Mouse (Mus musculus): ENCODE results near the gene Ocln. TPM values are rescaled to one million over a fixed set of nuclear protein-coding genes. Genes with fewer than 3 reads are reported as not detected.
"Not testable (repeated sequence)": the region's sequence is repeated elsewhere in the genome, so short reads cannot be mapped to it uniquely, and the experiment has no call there.

Ocln gene
- total RNA-seq, 2 experiments from 2014 or later: 0.32 TPM; not detected in 1

DNA sequence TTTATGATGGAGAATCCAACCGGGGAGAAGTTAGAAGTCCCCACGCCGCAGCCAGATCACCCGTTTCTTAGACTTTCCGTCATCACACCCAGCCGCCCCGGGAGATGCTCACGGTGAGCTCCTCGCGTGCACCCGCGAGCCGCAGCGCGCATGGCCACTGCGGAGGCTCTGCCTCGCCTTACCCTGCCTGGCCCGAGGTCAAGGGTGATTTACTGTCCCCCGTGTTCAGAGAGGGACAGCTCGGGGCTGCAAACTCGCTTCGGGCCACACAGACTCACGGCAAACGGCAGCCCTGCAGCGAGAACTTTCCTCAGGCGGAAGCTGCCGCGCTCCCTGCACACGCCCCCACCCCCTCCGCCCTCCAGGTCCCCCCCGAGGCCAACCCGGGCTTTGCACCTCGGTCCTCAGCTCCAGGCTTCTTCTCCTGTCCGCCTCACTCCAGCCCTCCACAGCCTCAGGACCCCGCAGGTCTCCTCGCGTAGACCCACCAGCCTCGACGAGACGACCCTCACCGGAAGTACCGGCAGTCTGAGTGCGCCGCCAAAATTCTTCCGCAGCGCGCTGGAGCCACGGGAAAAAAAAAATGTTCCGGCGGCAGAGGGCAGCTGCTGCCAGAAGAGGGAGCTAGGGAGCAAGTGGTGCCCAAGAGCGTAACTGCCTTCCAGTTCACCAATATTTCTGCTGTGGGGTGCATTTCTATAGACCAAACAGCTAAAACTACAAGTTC, 60.3 kb downstream of the Ocln start, which contains the start of gene Gtf2h2:
Gene Gtf2h2, minus strand, starts transcription at position 519 of the 727 bp plus-strand sequence.
- DNase-seq: peak; percentile 74

DNA sequence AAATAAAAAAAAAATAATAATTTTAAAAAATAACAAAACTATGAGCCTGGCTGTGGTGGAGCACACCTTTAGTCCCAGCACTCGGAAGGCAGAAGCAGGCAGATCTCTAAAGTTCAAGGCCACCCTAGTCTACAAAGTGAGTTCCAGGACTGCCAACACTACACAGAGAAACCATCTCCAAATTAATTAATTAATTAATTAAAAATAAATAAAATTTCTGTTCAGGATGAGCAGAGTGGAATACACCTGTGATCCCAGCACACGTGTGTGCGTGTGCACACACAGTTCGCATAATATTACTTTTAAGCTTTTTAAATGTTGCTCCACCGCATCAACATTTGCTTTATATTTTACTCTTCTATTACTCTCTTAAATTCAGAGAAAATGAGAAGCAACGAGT, 60.9 kb downstream of the Ocln start:
- no peak for DNase-seq

DNA sequence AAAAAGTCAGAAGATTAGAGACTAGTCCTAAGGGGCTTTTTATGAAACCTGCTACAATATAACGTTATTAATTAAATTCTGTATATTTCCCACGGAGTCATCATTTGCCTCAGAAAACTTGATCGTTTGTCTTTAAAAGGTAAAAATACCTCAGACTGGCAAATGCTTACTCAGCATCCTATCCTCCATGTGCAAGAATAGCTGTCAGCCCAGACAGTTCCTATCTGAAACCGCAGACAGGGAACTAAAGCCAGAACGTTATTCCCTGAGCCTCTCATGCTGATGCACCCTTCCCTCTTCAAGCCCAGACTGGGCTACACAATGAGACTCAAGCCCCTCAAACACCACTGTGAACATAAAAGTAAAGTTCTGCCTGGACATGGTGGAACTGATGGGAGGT, 62.1 kb downstream of the Ocln start:
- DNase-seq: no peak

DNA sequence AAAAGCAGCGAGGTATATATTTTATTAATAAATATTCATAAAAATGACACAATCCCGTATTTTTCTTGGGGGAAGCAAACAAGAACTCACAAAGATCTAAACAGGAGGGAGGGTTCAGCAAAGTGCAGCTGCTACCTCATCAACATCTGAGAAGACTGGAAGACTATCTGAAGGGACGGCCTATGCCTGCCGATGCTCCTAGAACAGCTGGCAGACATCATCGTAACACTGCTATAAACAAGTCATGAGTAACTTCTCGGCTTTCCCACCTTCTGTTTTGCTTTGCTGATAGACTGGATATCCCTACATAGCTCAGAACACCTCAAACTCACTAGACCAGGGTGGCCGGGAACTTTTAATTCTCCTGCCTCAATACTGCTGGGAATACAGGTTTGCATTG, 68.9 kb downstream of the Ocln start:
- DNase-seq: no peak

DNA sequence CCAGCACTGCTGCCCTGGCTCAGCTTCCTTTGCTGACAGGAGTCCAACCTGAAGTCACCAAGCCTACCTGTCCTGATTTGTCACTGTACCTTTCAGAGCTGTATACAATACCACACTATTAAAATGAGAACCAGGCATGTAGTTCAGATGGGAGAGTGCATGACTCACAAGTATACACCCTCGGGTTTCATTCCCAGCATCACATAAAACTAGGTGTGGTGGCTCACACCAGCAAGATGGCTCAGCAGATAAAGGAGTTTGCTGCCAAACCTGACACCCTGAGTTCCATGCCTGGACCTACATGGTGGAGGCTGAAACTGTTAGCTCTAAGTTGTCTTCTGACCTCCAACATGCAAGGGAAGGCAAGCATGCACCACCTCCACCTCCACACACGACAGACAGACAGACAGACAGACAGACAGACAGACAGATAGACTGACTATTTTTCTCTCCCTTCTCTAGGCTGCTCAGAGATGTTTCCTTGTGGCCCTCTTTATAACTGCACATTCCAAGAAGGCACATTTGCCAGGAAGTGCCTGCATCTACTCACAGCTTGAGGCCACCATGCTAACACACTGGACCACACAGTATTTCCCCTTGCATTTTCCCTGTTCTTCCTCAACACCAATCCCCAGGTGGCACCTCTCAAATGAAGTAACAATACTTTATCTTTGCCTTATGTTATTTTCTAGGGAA, 88.8 kb downstream of the Ocln start:
- no peak for DNase-seq

DNA sequence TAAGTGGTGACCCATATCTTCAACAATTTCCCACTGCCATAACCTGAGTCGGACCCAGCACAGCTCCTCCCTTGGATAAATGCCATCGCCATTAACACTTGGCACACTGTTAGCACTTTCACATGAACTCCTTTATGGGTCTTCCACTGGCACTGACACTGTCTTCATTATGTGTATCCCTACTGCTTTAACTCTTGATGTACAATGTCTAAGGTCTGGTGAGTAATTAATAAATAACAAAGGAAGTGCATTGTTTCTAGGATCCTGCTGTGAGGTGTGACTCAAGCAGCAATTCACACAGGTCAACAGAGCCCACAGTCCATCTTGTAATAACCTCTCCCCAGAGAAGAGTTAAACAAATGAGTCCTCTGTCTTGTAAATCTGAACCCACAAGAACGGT, 91.2 kb downstream of the Ocln start:
- no peak for DNase-seq

DNA sequence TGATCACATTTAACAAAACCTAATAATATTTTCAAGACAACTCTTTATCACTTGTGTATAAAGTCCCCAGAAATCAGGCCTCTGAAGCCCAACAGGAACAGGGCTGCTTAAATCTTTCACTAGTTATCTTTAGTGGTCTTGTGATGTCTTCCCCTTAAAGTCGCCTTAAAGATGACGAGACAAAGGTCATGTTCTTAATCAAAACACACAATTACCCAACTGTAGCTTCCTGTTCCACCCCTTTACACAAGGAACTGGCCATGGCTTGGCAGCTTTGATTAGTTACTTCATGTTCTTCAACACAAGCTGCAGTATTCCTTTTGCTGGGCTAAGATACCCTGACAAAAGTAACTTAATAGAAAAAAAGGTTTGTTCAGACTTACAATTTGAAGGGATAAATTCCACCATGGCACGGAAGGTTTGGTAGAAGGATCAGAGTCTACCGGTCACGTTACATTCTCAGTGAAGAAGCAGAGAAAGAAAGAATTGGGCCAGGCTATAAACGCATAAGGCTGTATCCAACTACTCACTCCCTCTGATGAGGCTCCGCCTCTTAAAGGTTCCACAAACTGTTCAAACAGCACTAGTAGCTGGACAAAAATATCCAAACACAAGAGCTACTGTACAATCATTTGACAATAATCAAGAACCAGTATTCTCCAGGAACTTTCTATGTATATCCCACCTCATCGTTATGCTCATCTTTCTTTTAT, 99.9 kb downstream of the Ocln start, which contains the start of gene Naip1:
Gene Naip1, minus strand, starts transcription at position 455 of the 713 bp plus-strand sequence.
- DNase-seq: not testable (repeated sequence)

DNA sequence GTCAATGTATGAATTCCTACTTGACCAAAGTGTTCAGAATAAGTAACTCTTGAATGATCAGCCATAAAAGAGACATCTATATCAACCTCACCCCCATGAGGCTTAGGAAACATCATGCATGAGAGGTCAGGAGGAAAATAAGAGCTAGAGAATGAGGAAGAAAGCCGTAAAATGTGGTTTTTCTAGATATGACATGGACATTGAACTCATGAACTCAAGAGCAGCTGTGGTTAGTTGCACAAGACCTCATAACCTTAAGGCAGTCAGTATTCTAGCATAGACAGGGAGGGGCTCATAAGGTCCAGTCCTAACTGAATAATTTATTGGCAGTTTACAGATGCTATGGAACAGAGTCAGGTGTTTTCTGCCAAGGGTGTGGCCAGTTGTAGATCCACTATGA, 103.0 kb downstream of the Ocln start:
- no peak for DNase-seq

Other genes starting within 250 kb of the Ocln start
- gene Naip6, start 235.0 kb downstream of the Ocln start, total RNA-seq (2021): under 1 TPM; 0.10 to 0.16 TPM
- gene Naip1, start 99.8 kb downstream of the Ocln start, total RNA-seq (2021): not detected
- gene Gtf2h2, start 60.1 kb downstream of the Ocln start, total RNA-seq (2021): 10 to 100 TPM; 19.2 to 19.8 TPM
- under 1 TPM; 0.28 to 0.38 TPM for gene Marveld2, start 64.3 kb upstream of the Ocln start, total RNA-seq (2021)
- gene Ak6, start 98.3 kb upstream of the Ocln start, total RNA-seq (2021): 10 to 100 TPM; 57.7 to 58.0 TPM
- 10 to 100 TPM in 1 of 2 experiments, 1 to 10 TPM in 1; 9.4 to 11.0 TPM for gene Rad17, start 98.3 kb upstream of the Ocln start, total RNA-seq (2021)
- 1 to 10 TPM; 5.7 to 9.2 TPM for gene Taf9, start 98.9 kb upstream of the Ocln start, total RNA-seq (2021)
- gene Ccdc125, start 117.0 kb upstream of the Ocln start, total RNA-seq (2021): under 1 TPM; 0.18 to 0.43 TPM
- gene Cdk7, start 178.2 kb upstream of the Ocln start, total RNA-seq (2021): 10 to 100 TPM; 11.2 to 13.5 TPM
- 100 to 1,000 TPM; 145 to 155 TPM for gene Mrps36, start 191.9 kb upstream of the Ocln start, total RNA-seq (2021)
- gene Cenph, start 223.2 kb upstream of the Ocln start, total RNA-seq (2021): not detected
- 1 to 10 TPM; 1.0 to 1.2 TPM for gene Ccnb1, start 233.9 kb upstream of the Ocln start, total RNA-seq (2021)

Measured in gastrocnemius, postnatal 25 days (tissue).